Mouse (Mus musculus) liver, adult (tissue): ENCODE data around the gene Icos.

Source experiments
- GATA4 ChIP-seq: IDR thresholded peaks from 2 replicates; pipeline ENCODE4 v1.6.1; 2014; ENCODE audit warnings: mild to moderate bottlenecking, low read length; ENCODE audit not compliant: insufficient replicate concordance

Icos gene

GRCm38 (mm10) chr1:60977641-60978040, at the start of gene Icos:
TSS of gene Icos (plus strand) at chr1:60977927.
- TF ChIP-seq GATA4, result no peak

DNA sequence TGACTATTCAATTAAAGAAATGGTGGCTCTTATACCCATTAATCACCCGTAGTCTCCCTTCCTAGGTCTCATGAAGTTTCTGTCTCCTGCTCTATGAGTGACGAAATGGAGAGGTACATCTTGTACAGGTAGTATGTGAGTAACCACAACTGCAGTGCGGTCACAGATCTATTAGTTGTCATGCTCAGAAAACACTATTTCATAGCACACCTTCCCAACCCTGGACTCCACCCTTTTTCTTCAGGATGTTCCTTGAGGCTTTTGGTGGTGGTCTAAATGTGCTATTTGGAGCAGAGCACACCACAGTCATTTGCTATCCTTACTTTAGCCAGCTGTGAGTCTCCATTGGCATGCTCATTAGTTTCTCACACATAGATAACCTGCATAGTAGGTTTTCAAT, 48.7 kb upstream of the Icos start:
- no peak for TF ChIP-seq GATA4

DNA sequence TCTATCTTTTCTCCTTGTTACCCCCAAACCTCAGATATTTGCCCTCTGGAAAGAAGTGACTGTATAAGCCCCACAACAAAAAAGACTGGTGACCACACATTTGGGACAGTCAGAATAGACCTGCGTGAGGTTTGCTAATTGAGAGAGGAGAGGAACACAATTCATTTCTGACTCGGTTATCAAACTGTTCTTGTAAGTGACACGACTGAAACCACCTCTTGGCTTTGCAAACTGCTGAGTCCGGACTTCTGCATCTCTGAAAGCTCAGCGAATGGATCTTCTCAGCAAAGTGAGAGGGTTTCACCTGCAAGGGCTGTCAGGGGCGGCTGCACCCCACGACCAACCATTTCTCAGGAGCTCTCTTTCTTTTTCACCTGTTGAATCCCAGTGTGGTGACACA, 47.3 kb upstream of the Icos start:
- TF ChIP-seq GATA4, result no peak

DNA sequence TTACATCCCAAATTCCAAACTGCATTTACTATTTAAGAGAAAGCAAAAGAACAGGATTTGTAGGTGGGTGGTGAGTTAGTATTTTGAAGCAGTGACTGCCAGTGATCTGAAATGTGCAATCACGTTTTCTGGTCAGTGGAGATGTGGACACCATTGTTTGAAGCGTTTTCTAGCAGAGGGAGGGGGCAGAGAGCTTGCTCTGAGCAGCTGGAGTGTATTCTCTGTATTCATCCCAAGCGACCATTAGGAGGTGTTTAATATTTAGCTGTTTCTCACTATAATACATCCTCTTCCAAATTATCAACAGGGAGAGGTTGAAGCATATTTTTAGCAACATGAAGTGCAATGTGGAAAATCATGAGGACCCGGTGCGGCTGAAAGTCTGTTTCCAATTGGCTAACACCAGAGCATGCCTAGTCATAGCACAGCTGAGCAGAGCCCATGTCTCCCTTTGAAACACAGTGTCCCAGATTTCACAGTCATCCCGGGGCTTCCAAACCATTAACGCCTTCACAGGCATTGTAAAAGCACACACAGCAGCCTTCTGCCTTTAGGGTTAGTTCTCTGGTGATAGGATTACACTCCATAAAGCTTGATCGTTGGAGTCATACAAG, 41.7 kb upstream of the Icos start:
- TF ChIP-seq GATA4, result no peak

DNA sequence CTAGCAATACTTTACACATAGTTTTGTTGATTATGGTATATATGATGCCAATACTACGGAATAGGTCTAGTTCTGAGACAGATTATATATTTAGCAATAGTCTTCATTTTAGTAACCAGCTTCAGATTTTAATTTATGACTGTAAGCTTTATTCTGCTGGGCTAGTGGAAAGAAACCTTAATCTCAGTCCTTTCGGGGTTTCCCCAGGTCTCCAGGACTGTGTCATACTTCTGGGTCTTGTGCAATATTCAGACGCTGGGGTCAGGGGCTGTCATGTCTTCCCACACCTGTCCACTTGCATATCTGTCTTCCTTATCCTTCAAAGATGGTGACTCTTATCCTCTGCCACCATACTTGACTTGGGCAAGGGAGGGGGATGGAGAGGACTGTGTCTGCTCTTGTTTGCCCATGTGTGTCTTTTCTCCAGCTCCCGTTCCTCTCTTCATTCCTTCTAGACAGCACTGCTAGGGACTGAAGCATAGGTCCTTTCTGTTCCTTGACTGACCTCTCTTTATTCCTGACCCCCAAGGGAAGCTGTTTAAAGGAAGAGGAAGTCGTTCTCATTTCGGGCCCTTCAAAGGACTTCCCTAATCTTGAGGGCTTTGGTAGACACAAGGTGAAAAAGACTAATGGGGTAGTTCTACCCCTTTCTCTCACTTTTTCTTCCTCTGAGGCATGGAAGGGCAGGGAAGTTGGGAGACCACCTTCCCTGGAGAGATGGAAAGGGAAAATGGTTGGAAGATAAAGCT, 40.6 kb upstream of the Icos start:
- no peak for TF ChIP-seq GATA4

GRCm38 (mm10) chr1:60938256-60938655, 39.5 kb upstream of the Icos start:
- TF ChIP-seq GATA4, result no peak

DNA sequence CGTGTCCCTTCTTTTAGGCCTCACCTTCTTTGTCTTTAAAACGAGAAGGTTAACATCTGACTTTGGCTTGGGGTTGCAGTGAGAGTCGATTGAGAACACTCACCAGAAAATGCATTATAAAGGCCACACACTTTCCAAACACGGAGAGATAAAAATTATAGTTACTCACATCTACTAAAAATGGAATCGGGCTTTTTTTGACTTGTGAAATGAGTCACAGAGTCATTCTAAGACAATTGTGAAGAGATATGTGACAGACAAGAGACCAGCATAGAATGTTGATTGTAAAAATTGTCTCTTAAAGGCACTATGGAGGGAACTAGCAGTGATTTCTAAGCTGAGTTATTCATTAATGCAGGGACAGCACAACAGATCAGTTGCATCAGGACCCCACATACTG, 38.8 kb upstream of the Icos start:
- TF ChIP-seq GATA4, result no peak

GRCm38 (mm10) chr1:60940023-60940422, 37.7 kb upstream of the Icos start:
- no peak for TF ChIP-seq GATA4

DNA sequence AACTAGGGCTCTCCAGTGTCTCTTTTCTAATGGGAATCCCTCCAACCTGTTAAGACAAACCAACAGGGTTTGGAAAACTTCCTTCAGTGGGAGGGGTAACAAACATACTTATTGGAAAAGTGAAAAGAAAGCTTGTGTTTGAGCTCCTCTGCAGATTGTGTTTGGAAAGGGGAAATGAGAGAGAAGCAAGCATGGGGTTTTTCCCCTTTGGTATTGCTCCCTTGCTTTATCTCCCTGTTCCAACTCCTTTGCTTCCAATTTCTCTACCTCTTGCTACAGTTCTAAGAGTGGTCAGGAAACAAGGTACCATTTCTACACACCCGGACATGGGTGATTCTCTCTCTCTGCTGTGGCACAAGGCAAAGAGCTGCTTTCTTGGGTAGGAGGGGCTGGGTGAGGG, 37.1 kb upstream of the Icos start:
- TF ChIP-seq GATA4, result no peak

GRCm38 (mm10) chr1:60941056-60942048, 36.4 kb upstream of the Icos start:
- no peak for TF ChIP-seq GATA4

GRCm38 (mm10) chr1:60942921-60943320, 34.8 kb upstream of the Icos start:
- TF ChIP-seq GATA4, result no peak

DNA sequence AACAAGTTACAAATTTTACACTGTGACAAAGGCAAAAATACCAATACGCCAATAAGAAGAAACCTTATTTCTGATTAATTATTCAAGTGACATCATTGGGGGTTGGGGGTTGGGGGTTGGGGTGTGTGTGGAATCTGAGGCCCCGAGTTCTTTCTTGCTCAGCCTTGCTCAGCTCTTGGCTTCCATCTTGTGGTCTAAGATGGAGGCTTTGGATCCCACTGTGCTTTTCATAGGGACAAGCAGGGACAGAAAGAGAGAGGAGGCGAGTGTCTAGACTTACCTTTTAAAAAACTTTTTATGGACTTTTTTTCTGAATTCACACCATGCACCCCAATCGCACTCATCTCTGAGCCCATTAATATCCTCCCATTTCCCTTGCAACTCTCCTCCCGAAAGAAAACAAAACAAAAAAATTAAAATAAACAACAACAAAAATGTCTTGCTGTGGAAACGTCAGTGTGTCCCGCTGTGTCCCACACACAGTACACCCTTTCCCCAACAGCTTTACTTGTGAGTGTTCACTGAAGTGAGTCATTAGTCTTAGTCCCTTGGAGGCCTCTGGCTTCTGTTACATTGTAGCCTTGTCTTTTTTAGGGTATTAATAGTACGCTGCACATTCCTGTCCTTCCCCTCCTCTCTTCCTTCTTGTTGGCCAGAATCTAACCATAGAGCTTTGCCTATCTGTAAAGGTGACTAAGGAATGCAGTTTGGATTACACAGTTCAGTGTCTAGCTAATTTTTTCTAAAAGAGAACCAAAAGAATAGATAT, 31.9 kb upstream of the Icos start:
- no peak for TF ChIP-seq GATA4

DNA sequence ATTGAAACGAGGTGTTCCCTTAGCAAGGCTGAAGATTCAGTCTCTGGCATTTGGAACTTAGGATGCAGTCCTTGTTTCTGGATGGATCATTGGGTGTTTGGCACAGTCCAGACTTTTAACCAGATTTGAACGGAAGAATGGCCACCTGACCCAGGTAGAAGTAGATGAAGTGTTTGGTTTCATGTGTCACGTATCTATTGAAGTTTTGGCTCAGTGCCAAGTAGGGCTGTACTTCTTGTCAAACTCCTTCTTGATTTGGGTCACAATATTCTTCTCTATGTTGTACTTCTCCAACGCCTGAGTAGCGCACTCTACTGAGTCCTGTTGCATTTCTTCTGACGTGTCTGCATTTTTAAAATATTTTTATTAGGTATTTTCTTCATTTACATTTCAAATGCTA, 29.6 kb upstream of the Icos start:
- no peak for TF ChIP-seq GATA4

GRCm38 (mm10) chr1:60952958-60953357, 24.8 kb upstream of the Icos start:
- no peak for TF ChIP-seq GATA4

DNA sequence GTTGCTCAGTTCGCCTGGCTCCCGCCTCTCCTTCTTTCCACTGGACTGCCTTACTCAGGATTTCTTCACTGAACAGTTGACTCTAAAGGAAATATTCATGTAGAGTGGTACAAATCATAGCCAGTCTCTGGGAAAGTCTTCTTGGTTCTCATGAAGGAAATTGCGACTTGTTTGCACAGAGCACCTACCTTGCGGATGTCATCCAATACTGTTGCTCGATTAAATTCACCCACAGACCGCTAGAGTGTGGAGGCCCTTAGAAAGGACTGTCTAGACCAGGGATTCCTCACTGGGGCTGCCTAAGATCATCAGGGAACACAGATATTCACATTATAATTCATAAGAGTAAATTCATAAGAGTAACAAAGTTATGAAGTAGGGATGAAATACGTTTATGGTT, 24.0 kb upstream of the Icos start:
- TF ChIP-seq GATA4, result no peak

DNA sequence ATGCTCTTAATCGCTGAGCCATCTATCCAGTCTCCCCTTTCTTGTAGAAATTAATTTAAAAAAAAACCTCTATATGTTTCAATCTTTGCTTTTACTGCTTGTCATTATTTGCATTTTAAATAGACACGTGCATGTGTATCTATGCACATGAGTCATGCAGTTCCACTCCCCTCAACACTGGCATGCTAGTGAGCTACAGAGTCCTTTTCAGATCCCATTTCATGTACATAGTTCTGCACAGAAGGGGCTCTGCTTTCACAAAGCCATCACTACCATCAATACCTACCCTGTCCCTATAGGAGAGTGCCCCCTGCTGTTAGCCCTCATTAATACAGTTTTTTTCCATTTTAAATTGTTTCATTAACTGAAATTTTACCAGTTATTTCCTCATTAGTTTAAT, 23.0 kb upstream of the Icos start:
- no peak for TF ChIP-seq GATA4

- no peak for TF ChIP-seq GATA4
Measured at GRCm38 (mm10) chr1:60955186-60955585, 22.5 kb upstream of the Icos start.
